ENCODE assay signal across 9 mouse cellular contexts in genomic region chr7:99465811-99466210, GRCm38 (mm10). TPM values are rescaled to one million over a fixed set of nuclear protein-coding genes. Genes with fewer than 3 reads are reported as not detected.
DNase-seq lines count a peak whose midpoint lies in the region; ATAC-seq and TF ChIP-seq lines count a peak whose summit lies in the region.
"Had no signal": no experiment of that assay in that cellular context is flagged by ENCODE, and none has a peak within 500 bp of the region (broad histone marks: within the 10 kb centered on the region; RNA-seq: fewer than 3 reads in every experiment).

Gene Klhl35, plus strand, starts transcription at chr7:99466004.

- H3K27ac ChIP-seq in lung, embryonic 14.5 days (ENCODE audit: low read depth) = peak within 1 kb of the TSS; percentile 40
- peak within 1 kb of the TSS; percentile 48; the same call in 1 of the 2 replicates for H3K27ac ChIP-seq in hindbrain, postnatal 0 days
- peak within 1 kb of the TSS; percentile 47; the same call in 1 of the 2 replicates for H3K27ac ChIP-seq in midbrain, postnatal 0 days (ENCODE audit: low read depth, low read length)
- no peak within 1 kb of the TSS for H3K27ac ChIP-seq in thymus, adult 2 months (ENCODE audit: control insufficient read depth, insufficient read depth, low read length)

- peak within 1 kb of the TSS; percentile 27 for H3K4me2 ChIP-seq in lung, embryonic 14.5 days
- peak within 1 kb of the TSS; percentile 37; the same call in 1 of the 2 replicates for H3K4me2 ChIP-seq in hindbrain, postnatal 0 days (ENCODE audit: low read depth, low read length)
- peak within 1 kb of the TSS; percentile 28 for H3K4me2 ChIP-seq in midbrain, postnatal 0 days (ENCODE audit: low read depth, low read length, poor library complexity, severe bottlenecking)

- no peak for TF ChIP-seq CTCF in lung, embryonic 14.5 days (IDR thresholded peaks at IDR 0.05; ENCODE audit: low read depth)
- TF ChIP-seq CTCF in hindbrain, postnatal 0 days (IDR thresholded peaks at IDR 0.05; ENCODE audit: low read depth) = no peak
- TF ChIP-seq CTCF in midbrain, postnatal 0 days (IDR thresholded peaks at IDR 0.05) = no peak
- no peak for TF ChIP-seq CTCF in thymus, adult 2 months (IDR thresholded peaks at IDR 0.05; ENCODE audit: borderline replicate concordance, control insufficient read depth, extremely low read depth, insufficient read depth, low read length, poor library complexity)

- WGBS in lung, embryonic 14.5 days = 16% methylated on average over 8 of the region's 8 CpGs
- WGBS in hindbrain, postnatal 0 days = 12% methylated on average over 8 of the region's 8 CpGs
- 12% methylated on average over 8 of the region's 8 CpGs for whole genome bisulfite sequencing in midbrain, postnatal 0 days
- WGBS in thymus, adult 2 months = 59% methylated on average over 8 of the region's 8 CpGs

- no peak for TF ChIP-seq POLR2A in thymus, adult 2 months (IDR thresholded peaks at IDR 0.05; ENCODE audit: control insufficient read depth, extremely low read depth, insufficient read depth, low read length, poor library complexity)

- no peak for ATAC-seq in cerebellum, adult (ENCODE audit: insufficient number of reproducible peaks, low FRiP score, low TSS enrichment)
- no peak for ATAC-seq in lung, embryonic 14.5 days (ENCODE audit: insufficient read depth)
- no peak for ATAC-seq in hindbrain, postnatal 0 days
- ATAC-seq in midbrain, postnatal 0 days (ENCODE audit: low FRiP score) = no peak

- H3K4me3 ChIP-seq in lung, embryonic 14.5 days (ENCODE audit: low read depth, low read length) = no peak within 1 kb of the TSS
- no peak within 1 kb of the TSS for H3K4me3 ChIP-seq in hindbrain, postnatal 0 days (ENCODE audit: low read length)
- H3K4me3 ChIP-seq in midbrain, postnatal 0 days (ENCODE audit: low read depth, low read length) = no peak within 1 kb of the TSS
- no peak within 1 kb of the TSS for H3K4me3 ChIP-seq in thymus, adult 2 months (ENCODE audit: control insufficient read depth, insufficient read depth, low read length)

- peaks cover 15% of the 10 kb centered on the region for H3K4me1 ChIP-seq in lung, embryonic 14.5 days (ENCODE audit: insufficient read depth)
- peaks cover 26% of the 10 kb centered on the region for H3K4me1 ChIP-seq in hindbrain, postnatal 0 days (ENCODE audit: insufficient read depth, low read length)
- H3K4me1 ChIP-seq in midbrain, postnatal 0 days (ENCODE audit: insufficient read depth, low read length) = peaks cover 11% of the 10 kb centered on the region; the same call in 1 of the 2 replicates
- H3K4me1 ChIP-seq in thymus, adult 2 months (replicated peaks; ENCODE audit: control insufficient read depth, insufficient read depth, low read length) = peaks cover 28% of the 10 kb centered on the region

- H3K9me3 ChIP-seq in lung, embryonic 14.5 days (ENCODE audit: low read depth, low read length) = no peaks in the 10 kb centered on the region
- no peaks in the 10 kb centered on the region for H3K9me3 ChIP-seq in hindbrain, postnatal 0 days (ENCODE audit: low read length)
- H3K9me3 ChIP-seq in midbrain, postnatal 0 days (ENCODE audit: low read length) = no peaks in the 10 kb centered on the region

- H3K27me3 ChIP-seq in lung, embryonic 14.5 days (ENCODE audit: insufficient read depth, low read length) = no peaks in the 10 kb centered on the region
- no peaks in the 10 kb centered on the region for H3K27me3 ChIP-seq in hindbrain, postnatal 0 days (ENCODE audit: insufficient read depth, low read length)
- no peaks in the 10 kb centered on the region for H3K27me3 ChIP-seq in midbrain, postnatal 0 days (ENCODE audit: insufficient read depth, low read length)
- H3K27me3 ChIP-seq in thymus, adult 2 months (ENCODE audit: control insufficient read depth, insufficient read depth, low read length) = no peaks in the 10 kb centered on the region

- H3K36me3 ChIP-seq in lung, embryonic 14.5 days (ENCODE audit: insufficient read depth) = 0 out of 2 replicates have a peak, but pooled peaks cover under 1% of the 10 kb centered on the region
- peaks cover 5% of the 10 kb centered on the region; the same call in 1 of the 2 replicates for H3K36me3 ChIP-seq in hindbrain, postnatal 0 days (ENCODE audit: insufficient read depth, low read length)
- H3K36me3 ChIP-seq in midbrain, postnatal 0 days (ENCODE audit: insufficient read depth, low read length) = peaks cover 9% of the 10 kb centered on the region
- no peaks in the 10 kb centered on the region for H3K36me3 ChIP-seq in thymus, adult 2 months (ENCODE audit: control insufficient read depth, insufficient read depth, low read length)

- peak; percentile 63 to 68 for DNase-seq in cerebellum, postnatal 14 days
- DNase-seq in lung, embryonic 14.5 days = peak; percentile 67
- no peak for DNase-seq in lung, postnatal 25 days (ENCODE audit: low spot score)
- peak; percentile 62 for DNase-seq in hindbrain, postnatal 0 days (ENCODE audit: low spot score)
- DNase-seq in midbrain, postnatal 0 days (ENCODE audit: low spot score) = peak; percentile 54
- no peak for DNase-seq in testis, postnatal 14 days (ENCODE audit: low spot score)
- DNase-seq in thymus, adult 2 months = no peak
- DNase-seq: right cerebral cortex, adult 18-20 months had no signal

- no peak within 1 kb of the TSS; the same call in 1 of the 2 replicates for H3K9ac ChIP-seq in lung, embryonic 14.5 days
- H3K9ac ChIP-seq in hindbrain, postnatal 0 days (replicated peaks; ENCODE audit: low read length) = peak within 1 kb of the TSS; percentile 13; the same call in 1 of the 2 replicates
- H3K9ac ChIP-seq in midbrain, postnatal 0 days (replicated peaks; ENCODE audit: low read length, poor library complexity, severe bottlenecking) = no peak within 1 kb of the TSS; the same call in 1 of the 2 replicates

RNA-seq across cellular contexts. Expression of gene Klhl35, which starts in this region (rescaled TPM):
- 0.95 and 1.2 TPM in 2 replicates for polyA plus RNA-seq in lung, embryonic 14.5 days (2014; fragmentation: Nextera tagmentation; extraction: Ambion mirVana)
- total RNA-seq in hindbrain, postnatal 0 days (2014; rRNA removed) = 2.3 and 3.3 TPM in 2 replicates
- polyA plus RNA-seq in hindbrain, postnatal 0 days (2015; fragmentation: Nextera tagmentation; extraction: Ambion mirVana) = 2.3 TPM in 2 replicates
- 1.4 and 3.9 TPM in 2 replicates for total RNA-seq in midbrain, postnatal 0 days (2014; rRNA removed)
- 2.1 and 2.4 TPM in 2 replicates for polyA plus RNA-seq in midbrain, postnatal 0 days (2015; fragmentation: Nextera tagmentation; extraction: Ambion mirVana)
- 1.0 and 1.5 TPM in 2 replicates for polyA plus RNA-seq in thymus, adult 2 months (2012; rRNA removed)

Comparison
In these comparisons a context has a peak if more than half of its experiments do, and no peak if none do; other contexts are left out.
1. DNase-seq: peak in cerebellum, postnatal 14 days (2 of 2), lung, embryonic 14.5 days (single experiment), hindbrain, postnatal 0 days (single experiment) and midbrain, postnatal 0 days (single experiment); none in lung, postnatal 25 days (single experiment), testis, postnatal 14 days (single experiment) and thymus, adult 2 months (single experiment).
2. Peak in every context shown above with its lines, with median percentiles within 50 percentile points of each other: H3K4me2 ChIP-seq.